Mouse (Mus musculus) C2C12 (cell line): Measurements from ENCODE around the gene Gnao1.

Experiments
- CTCF ChIP-seq: IDR thresholded peaks from one replicate; pipeline ENCODE4 v1.5.1; 2011; ENCODE audit not compliant: control insufficient read depth, insufficient read depth, insufficient read length
- FOSL1 ChIP-seq: IDR thresholded peaks from one replicate; pipeline ENCODE4 v1.8.0; 2011; ENCODE audit warnings: mild to moderate bottlenecking, low read length; ENCODE audit not compliant: poor library complexity, insufficient read depth, severe bottlenecking
- MAX ChIP-seq: IDR thresholded peaks from one replicate; pipeline ENCODE4 v1.6.1; 2011; ENCODE audit warnings: mild to moderate bottlenecking, control low read depth
- MYOD1 ChIP-seq: IDR thresholded peaks from one replicate; pipeline ENCODE4 v1.6.1; 2011; ENCODE audit warnings: low read depth; ENCODE audit not compliant: control insufficient read depth, insufficient read length
- USF1 ChIP-seq: IDR thresholded peaks from one replicate; pipeline ENCODE4 v1.6.1; 2011; ENCODE audit warnings: low read depth, mild to moderate bottlenecking, control low read depth, moderate library complexity

DNA sequence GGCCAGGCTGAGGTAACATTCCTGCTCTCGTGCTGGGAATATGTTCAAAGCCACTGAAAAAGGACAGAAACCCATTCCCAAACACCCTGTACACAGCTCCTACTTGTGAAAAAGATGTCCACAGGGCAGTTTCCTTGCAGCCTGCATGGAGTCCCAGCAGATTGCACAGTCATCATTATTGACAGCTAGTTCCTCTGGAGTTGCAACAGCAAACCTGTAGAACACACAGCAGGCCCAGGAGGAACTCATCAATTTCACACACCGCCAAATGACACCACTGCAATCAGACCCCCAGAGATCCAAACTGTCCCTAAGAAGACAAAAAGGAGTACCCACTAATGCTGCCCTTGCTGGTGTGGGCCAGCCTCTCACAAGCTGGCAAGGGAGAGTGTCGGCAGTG lies 175.0 kb downstream of the Gnao1 start:
- TF ChIP-seq CTCF, result no peak
- TF ChIP-seq USF1, result no peak
- TF ChIP-seq MAX, result no peak
- no peak for TF ChIP-seq MYOD1
- no peak for TF ChIP-seq FOSL1
